Mouse (Mus musculus) testis, adult 2 months (tissue): ENCODE measurements around the gene Plxnb3.

Experiments used
- CTCF ChIP-seq: fragments of 200-500 bp; IDR thresholded peaks from 2 replicates; pipeline ENCODE4 v1.5.1; 2012; ENCODE audit warnings: low read depth, mild to moderate bottlenecking, inconsistent platforms, low read length, moderate library complexity; ENCODE audit not compliant: control insufficient read depth, insufficient read depth, insufficient replicate concordance
- POLR2A ChIP-seq: fragments of 200-500 bp; IDR thresholded peaks from 2 replicates; pipeline ENCODE4 v1.6.1; 2012; ENCODE audit warnings: low read depth, mild to moderate bottlenecking, inconsistent platforms, low read length, moderate library complexity; ENCODE audit not compliant: control insufficient read depth

GRCm38 (mm10) chrX:73765311-73765710 lies 8.4 kb downstream of the Plxnb3 start:
- TF ChIP-seq POLR2A (no peak), CTCF (no peak)
